Mouse (Mus musculus) heart, adult 2 months (tissue): Measurements from ENCODE around the gene Triap1.

ENCODE experiments used
- CTCF ChIP-seq: fragments of 200-600 bp; IDR thresholded peaks from 2 replicates; pipeline ENCODE4 v1.8.1; 2022; ENCODE audit warnings: antibody characterized with exemption, mild to moderate bottlenecking, moderate library complexity
- EP300 ChIP-seq: fragments of 200-500 bp; IDR thresholded peaks from 2 replicates; pipeline ENCODE4 v1.6.1; 2011; ENCODE audit warnings: low read depth, low read length, control low read depth; ENCODE audit not compliant: insufficient read depth

DNA sequence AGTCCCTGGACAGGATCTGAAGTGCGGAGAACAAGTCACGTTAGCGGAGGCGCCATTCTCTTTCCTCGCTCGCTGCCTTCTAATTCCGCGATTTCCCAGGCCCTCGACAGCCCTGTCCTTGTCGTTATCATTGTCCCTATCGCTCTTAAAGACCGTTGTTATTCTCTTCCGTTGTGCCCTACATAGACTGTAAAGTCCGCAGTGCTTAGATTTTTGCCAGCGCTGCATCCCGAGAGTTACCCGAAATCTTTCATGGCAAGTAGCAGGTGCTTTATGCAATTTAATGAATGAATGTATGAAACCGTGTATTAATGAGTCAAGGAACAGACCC is 8.2 kb downstream of the Triap1 start:
- TF ChIP-seq EP300 (no peak), CTCF (no peak)
